Mouse (Mus musculus) myocyte (in vitro differentiated cells): ENCODE measurements around the gene Rspo1. TPM values are rescaled to one million over a fixed set of nuclear protein-coding genes. Genes with fewer than 3 reads are reported as not detected.

Experiments
- H3K27me3 ChIP-seq: one replicate; pipeline ENCODE4 v1.6.1; 2011; ENCODE audit not compliant: control insufficient read depth, insufficient read depth, insufficient read length
- H3K36me3 ChIP-seq: one replicate; pipeline ENCODE4 v1.6.1; 2011; ENCODE audit not compliant: control insufficient read depth, insufficient read depth
- H3K4me2 ChIP-seq: one replicate; pipeline ENCODE4 v1.6.1; 2011; ENCODE audit warnings: low read depth, control low read depth
- H3K4me3 ChIP-seq: one replicate; pipeline ENCODE4 v1.5.1; 2011; ENCODE audit warnings: mild to moderate bottlenecking, control low read depth, moderate library complexity
- H3K79me2 ChIP-seq: one replicate; pipeline ENCODE4 v1.6.1; 2011; ENCODE audit not compliant: control insufficient read depth, insufficient read depth
- H3ac ChIP-seq: one replicate; pipeline ENCODE4 v1.6.1; 2011; ENCODE audit not compliant: control insufficient read depth, insufficient read length
- CEBPB ChIP-seq: IDR thresholded peaks from 2 replicates; pipeline ENCODE4 v1.6.1; 2011; ENCODE audit warnings: mild to moderate bottlenecking, moderate library complexity; ENCODE audit not compliant: poor library complexity, insufficient read depth, severe bottlenecking
- E2F4 ChIP-seq: IDR thresholded peaks from one replicate; pipeline ENCODE4 v1.6.1; 2011; ENCODE audit warnings: mild to moderate bottlenecking, control low read depth, moderate library complexity; ENCODE audit not compliant: insufficient read depth
- MAX ChIP-seq: IDR thresholded peaks from one replicate; pipeline ENCODE4 v1.6.1; 2011; ENCODE audit warnings: low read depth, mild to moderate bottlenecking, control low read depth
- MYOD1 ChIP-seq, 3 experiments: IDR thresholded peaks; one replicate each; pipeline ENCODE4 v1.6.1; 2011; ENCODE audit warnings: control low read depth in 2 of 3, low read depth in 2 of 3, mild to moderate bottlenecking in 2 of 3, moderate library complexity in 1 of 3; ENCODE audit not compliant: insufficient read length in 2 of 3, control insufficient read depth in 1 of 3
- MYOG ChIP-seq, 3 experiments: IDR thresholded peaks; one replicate each; pipeline ENCODE4 v1.6.1; 2011; ENCODE audit warnings: control low read depth in 2 of 3, low read depth in 2 of 3, mild to moderate bottlenecking in 2 of 3; ENCODE audit not compliant: insufficient read length in 2 of 3, control insufficient read depth in 1 of 3, insufficient read depth in 1 of 3
- POLR2A ChIP-seq: IDR thresholded peaks from one replicate; pipeline ENCODE4 v1.6.1; 2011; ENCODE audit warnings: low read depth, mild to moderate bottlenecking, control low read depth, moderate library complexity; ENCODE audit not compliant: insufficient read length
- POLR2AphosphoS2 ChIP-seq: IDR thresholded peaks from one replicate; pipeline ENCODE4 v1.6.1; 2011; ENCODE audit warnings: low read depth, control low read depth; ENCODE audit not compliant: insufficient read length
- REST ChIP-seq: IDR thresholded peaks from one replicate; pipeline ENCODE4 v1.6.1; 2011; ENCODE audit warnings: mild to moderate bottlenecking, control low read depth, moderate library complexity; ENCODE audit not compliant: insufficient read depth, insufficient read length
- SRF ChIP-seq: IDR thresholded peaks from one replicate; pipeline ENCODE4 v1.6.1; 2011; ENCODE audit warnings: low read depth; ENCODE audit not compliant: control insufficient read depth, insufficient read length
- TCF12 ChIP-seq: IDR thresholded peaks from one replicate; pipeline ENCODE4 v1.6.1; 2011; ENCODE audit warnings: mild to moderate bottlenecking, control low read depth; ENCODE audit not compliant: poor library complexity, insufficient read depth, severe bottlenecking
- TCF3 ChIP-seq: IDR thresholded peaks from one replicate; pipeline ENCODE4 v1.6.1; 2011; ENCODE audit warnings: low read depth, control low read depth; ENCODE audit not compliant: insufficient read length
- USF1 ChIP-seq: IDR thresholded peaks from one replicate; pipeline ENCODE4 v1.6.1; 2011; ENCODE audit warnings: low read depth, mild to moderate bottlenecking, control low read depth, moderate library complexity
- polyA plus RNA-seq: library from polyadenylated mRNA; unstranded; fragments of >200 nt; fragmentation: generic; extraction: Trizol; gene quantifications from one replicate; pipeline ENCODE4 v1.2.1, GENCODE M21; 2012; ENCODE audit warnings: missing spikeins

The Rspo1 gene
- polyA plus RNA-seq, 1 experiment: 0.02 TPM

DNA sequence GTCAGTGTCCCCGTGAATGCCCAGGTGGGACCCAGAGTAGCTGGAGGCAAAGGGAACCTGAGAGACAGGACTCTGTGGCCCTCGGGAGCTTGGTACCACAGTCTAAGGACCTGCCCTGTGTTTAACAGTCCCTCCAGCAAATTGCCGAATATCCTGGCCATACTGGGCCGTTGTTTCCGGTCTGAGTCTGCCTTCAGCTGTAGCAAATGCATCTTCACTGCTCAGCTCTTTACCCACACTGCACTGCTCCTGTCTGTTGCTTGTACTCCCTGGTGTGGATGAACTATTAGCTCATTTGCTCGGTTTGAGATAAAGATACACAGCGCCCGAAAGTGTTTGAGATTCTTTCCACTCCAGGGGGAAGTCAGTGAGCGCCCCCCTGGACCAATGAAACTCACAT lies 2.2 kb downstream of the Rspo1 start:
- Histone ChIP-seq H3K79me2 (no peaks in the 10 kb centered on the region), H3ac (no peak overlapping the region), H3K27me3 (peaks cover 89% of the 10 kb centered on the region), H3K4me2 (no peak overlapping the region), H3K4me3 (no peak overlapping the region), H3K36me3 (no peaks in the 10 kb centered on the region)
- TF ChIP-seq SRF (no peak), CEBPB (no peak), MAX (no peak), POLR2A (no peak), TCF12 (no peak), E2F4 (no peak), POLR2AphosphoS2 (no peak), MYOD1 (IDR thresholded peaks at IDR 0.05; ENCODE audit: control insufficient read depth in 1 of 3, insufficient read length in 2 of 3, low read depth in 2 of 3) (no peak), MYOG (IDR thresholded peaks at IDR 0.05; ENCODE audit: control insufficient read depth in 1 of 3, insufficient read depth in 1 of 3, insufficient read length in 2 of 3, low read depth in 2 of 3) (no peak), USF1 (no peak), REST (no peak), TCF3 (no peak)

DNA sequence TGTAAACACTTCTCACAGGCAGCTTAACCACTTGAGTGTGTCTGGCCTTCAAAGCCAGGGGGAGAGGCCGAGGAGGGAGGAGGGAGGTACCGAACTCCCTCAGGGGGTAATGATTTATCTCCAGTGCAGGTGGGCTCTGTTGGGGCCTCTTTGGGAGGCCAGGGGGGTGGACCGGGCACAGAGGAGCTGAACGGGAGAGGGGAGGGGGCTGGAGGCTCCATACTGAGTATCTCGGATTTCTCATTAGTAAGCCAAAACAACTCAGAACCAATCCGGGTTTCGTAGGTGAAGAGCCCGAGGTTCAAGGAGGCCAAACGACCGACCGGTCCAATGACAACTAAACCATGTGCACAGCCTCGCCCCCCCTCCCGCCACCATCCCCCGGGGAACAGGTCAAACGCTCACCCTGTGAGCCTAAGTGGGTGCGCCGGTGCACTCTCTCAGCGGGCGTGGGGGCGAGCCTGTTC lies 3.6 kb downstream of the Rspo1 start:
- Histone ChIP-seq H3K4me3 (no peak overlapping the region), H3K4me2 (no peak overlapping the region), H3K27me3 (peaks cover 84% of the 10 kb centered on the region)

GRCm38 (mm10) chr4:124990325-124990724 lies 4.1 kb downstream of the Rspo1 start:
- Histone ChIP-seq H3K4me3 (no peak overlapping the region), H3K36me3 (no peaks in the 10 kb centered on the region), H3K4me2 (no peak overlapping the region)

More for the DNA sequence above, 3.6 kb downstream of the Rspo1 start:
- H3K36me3 ChIP-seq: no peaks in the 10 kb centered on the region
- no peak for TF ChIP-seq TCF3
- TF ChIP-seq MAX: no peak
- no peak for TF ChIP-seq CEBPB
- no peak for TF ChIP-seq TCF12
- no peak for TF ChIP-seq MYOD1 (IDR thresholded peaks at IDR 0.05; ENCODE audit: control insufficient read depth in 1 of 3, insufficient read length in 2 of 3, low read depth in 2 of 3)
- TF ChIP-seq REST: no peak
- no peak for TF ChIP-seq POLR2AphosphoS2
- no peak for TF ChIP-seq MYOG (IDR thresholded peaks at IDR 0.05; ENCODE audit: control insufficient read depth in 1 of 3, insufficient read depth in 1 of 3, insufficient read length in 2 of 3, low read depth in 2 of 3)
- no peak for TF ChIP-seq POLR2A
- TF ChIP-seq SRF: no peak
- no peak for TF ChIP-seq E2F4
- TF ChIP-seq USF1: no peak
- no peak overlapping the region for H3ac ChIP-seq
- no peaks in the 10 kb centered on the region for H3K79me2 ChIP-seq

DNA sequence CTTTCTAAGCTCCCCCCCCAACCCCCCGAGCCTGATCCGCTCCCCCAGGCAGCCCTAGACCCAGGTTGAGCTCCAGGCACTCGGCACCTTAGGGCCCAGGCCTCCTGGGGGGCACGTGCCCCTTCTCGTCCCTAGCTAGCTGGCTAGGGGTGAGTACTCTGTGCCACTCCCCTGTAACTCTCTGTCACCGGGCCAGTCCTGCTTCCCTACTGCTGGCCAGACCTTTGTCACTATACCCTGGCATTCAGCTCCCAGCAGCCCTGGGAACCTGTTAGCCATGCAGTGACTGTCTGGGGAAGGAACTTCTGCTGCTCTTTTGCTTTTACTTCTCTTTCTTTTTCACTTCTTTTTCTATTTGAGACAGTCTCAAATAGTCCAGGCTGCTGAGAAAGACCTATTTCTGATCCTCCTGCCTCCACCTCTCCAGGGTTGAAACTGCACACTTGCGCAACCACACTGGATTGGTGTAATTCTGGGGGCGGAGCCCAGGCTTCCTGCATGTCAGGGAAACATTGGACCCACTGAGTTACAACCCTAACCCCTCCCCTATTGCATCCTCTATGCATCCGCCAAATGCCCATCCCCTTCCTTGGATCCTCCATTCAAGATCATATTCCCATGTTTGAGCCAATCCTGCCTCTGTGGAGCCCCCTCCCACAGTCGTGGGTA lies 11.4 kb downstream of the Rspo1 start:
- Histone ChIP-seq H3K4me2 (no peak overlapping the region), H3K27me3 (peaks cover 61% of the 10 kb centered on the region), H3K79me2 (no peaks in the 10 kb centered on the region), H3K36me3 (no peaks in the 10 kb centered on the region), H3K4me3 (no peak overlapping the region), H3ac (no peak overlapping the region)
- no peak for TF ChIP-seq MYOD1 (IDR thresholded peaks at IDR 0.05; ENCODE audit: control insufficient read depth in 1 of 3, insufficient read length in 2 of 3, low read depth in 2 of 3)
- no peak for TF ChIP-seq MYOG (IDR thresholded peaks at IDR 0.05; ENCODE audit: control insufficient read depth in 1 of 3, insufficient read depth in 1 of 3, insufficient read length in 2 of 3, low read depth in 2 of 3)
- TF ChIP-seq TCF12: no peak

More at GRCm38 (mm10) chr4:124990325-124990724, 4.1 kb downstream of the Rspo1 start:
- no peaks in the 10 kb centered on the region for H3K79me2 ChIP-seq
- peaks cover 85% of the 10 kb centered on the region for H3K27me3 ChIP-seq
- TF ChIP-seq TCF12 (no peak), POLR2A (no peak), MYOG (IDR thresholded peaks at IDR 0.05; ENCODE audit: control insufficient read depth in 1 of 3, insufficient read depth in 1 of 3, insufficient read length in 2 of 3, low read depth in 2 of 3) (no peak), E2F4 (no peak), MAX (no peak), TCF3 (no peak), CEBPB (no peak), MYOD1 (IDR thresholded peaks at IDR 0.05; ENCODE audit: control insufficient read depth in 1 of 3, insufficient read length in 2 of 3, low read depth in 2 of 3) (no peak), SRF (no peak), REST (no peak), USF1 (no peak), POLR2AphosphoS2 (no peak)
- no peak overlapping the region for H3ac ChIP-seq

GRCm38 (mm10) chr4:124999548-124999947 lies 13.3 kb downstream of the Rspo1 start:
- TF ChIP-seq POLR2AphosphoS2 (no peak), CEBPB (no peak), MAX (no peak), REST (no peak), SRF (no peak), TCF12 (no peak), TCF3 (no peak), POLR2A (no peak), E2F4 (no peak), MYOD1 (IDR thresholded peaks at IDR 0.05; ENCODE audit: control insufficient read depth in 1 of 3, insufficient read length in 2 of 3, low read depth in 2 of 3) (no peak)
- Histone ChIP-seq H3K4me2 (no peak overlapping the region), H3K27me3 (peaks cover 55% of the 10 kb centered on the region), H3K36me3 (no peaks in the 10 kb centered on the region), H3K4me3 (no peak overlapping the region), H3ac (no peak overlapping the region), H3K79me2 (no peaks in the 10 kb centered on the region)
